Mouse (Mus musculus) liver, adult 2 months (tissue): ENCODE data around the gene Klrb1a. TPM values are rescaled to one million over a fixed set of nuclear protein-coding genes. Genes with fewer than 3 reads are reported as not detected.

Experiments
- DNase-seq: peaks from one replicate; pipeline ENCODE4 v3.0.0-alpha.2; 2011; ENCODE audit warnings: low read depth, low spot score; ENCODE audit errors: extremely low read depth
- H3K27ac ChIP-seq: fragments of 200-500 bp; replicated peaks from 2 replicates; pipeline ENCODE4 v1.5.1; 2012; ENCODE audit warnings: low read depth, mild to moderate bottlenecking, control low read depth, inconsistent platforms, low read length; ENCODE audit not compliant: insufficient read depth
- H3K27me3 ChIP-seq: fragments of 200-500 bp; 2 replicates; pipeline ENCODE4 v1.6.1; 2012; ENCODE audit warnings: mild to moderate bottlenecking, moderate library complexity, low read length, inconsistent platforms; ENCODE audit not compliant: control insufficient read depth, insufficient read depth
- H3K36me3 ChIP-seq: fragments of 200-500 bp; 2 replicates; pipeline ENCODE4 v1.6.1; 2012; ENCODE audit warnings: low read length, inconsistent platforms; ENCODE audit not compliant: control insufficient read depth, insufficient read depth
- H3K4me1 ChIP-seq: fragments of 200-500 bp; 2 replicates; pipeline ENCODE4 v1.6.1; 2011; ENCODE audit warnings: low read length; ENCODE audit not compliant: control insufficient read depth, insufficient read depth
- H3K4me3 ChIP-seq: fragments of 200-500 bp; 2 replicates; pipeline ENCODE4 v1.5.1; 2011; ENCODE audit warnings: low read depth, mild to moderate bottlenecking, control low read depth, low read length, moderate library complexity; ENCODE audit not compliant: insufficient read depth
- H3K79me2 ChIP-seq: fragments of 200-500 bp; 2 replicates; pipeline ENCODE4 v1.6.1; 2012; ENCODE audit warnings: inconsistent platforms, mild to moderate bottlenecking, low read length, moderate library complexity; ENCODE audit not compliant: control insufficient read depth, insufficient read depth
- H3K9ac ChIP-seq: fragments of 200-500 bp; 2 replicates; pipeline ENCODE4 v1.6.1; 2012; ENCODE audit warnings: low read depth, mild to moderate bottlenecking, control low read depth, inconsistent platforms, low read length
- CTCF ChIP-seq: fragments of 200-500 bp; IDR thresholded peaks from 2 replicates; pipeline ENCODE4 v1.5.1; 2011; ENCODE audit warnings: low read depth, low read length, control low read depth
- POLR2A ChIP-seq: fragments of 200-500 bp; IDR thresholded peaks from 2 replicates; pipeline ENCODE4 v1.6.1; 2011; ENCODE audit warnings: low read length, control low read depth; ENCODE audit not compliant: insufficient read depth; ENCODE audit errors: extremely low read depth
- WGBS: fragments of 180-500 bp; shearing (Covaris S2); methylation state at CpG from one replicate; pipeline ENCODE4 v1.1.7; 2018; 5-methylcytosine and 5-hydroxymethylcytosine counted together
- polyA plus RNA-seq: library from polyadenylated mRNA; depleted of rRNA; stranded (reverse); fragments of >200 nt; gene quantifications from 2 replicates; pipeline ENCODE4 v1.2.3, GENCODE M21; 2012
- total RNA-seq: library from RNA; depleted of rRNA; stranded (reverse); fragments of >200 nt; gene quantifications from 2 replicates; pipeline ENCODE4 v1.2.3, GENCODE M21; 2014

Gene Klrb1a
- total and polyA plus RNA-seq, 2 experiments: not detected

GRCm38 (mm10) chr6:128589426-128589825 is 33.9 kb downstream of the Klrb1a start:
- Histone ChIP-seq H3K27ac (no peak overlapping the region), H3K79me2 (no peaks in the 10 kb centered on the region), H3K4me3 (no peak overlapping the region), H3K4me1 (peaks cover 5% of the 10 kb centered on the region), H3K36me3 (no peaks in the 10 kb centered on the region), H3K27me3 (no peaks in the 10 kb centered on the region), H3K9ac (no peak overlapping the region)
- no peak for DNase-seq
- 80% methylated on average over 4 of the region's 4 CpGs for WGBS
- TF ChIP-seq POLR2A: no peak
- no peak for TF ChIP-seq CTCF

GRCm38 (mm10) chr6:128587619-128588018 is 35.7 kb downstream of the Klrb1a start:
- Histone ChIP-seq H3K9ac (no peak overlapping the region), H3K4me1 (peaks cover 6% of the 10 kb centered on the region; the same call in 1 of the 2 replicates), H3K4me3 (no peak overlapping the region), H3K36me3 (no peaks in the 10 kb centered on the region), H3K79me2 (no peaks in the 10 kb centered on the region), H3K27ac (no peak overlapping the region), H3K27me3 (no peaks in the 10 kb centered on the region)
- 85% methylated on average over 6 of the region's 6 CpGs for WGBS
- DNase-seq: no peak
- TF ChIP-seq CTCF (no peak), POLR2A (no peak)

- Histone ChIP-seq H3K4me3 (no peak overlapping the region), H3K9ac (no peak overlapping the region), H3K36me3 (no peaks in the 10 kb centered on the region), H3K4me1 (peaks cover 6% of the 10 kb centered on the region; the same call in 1 of the 2 replicates), H3K79me2 (no peaks in the 10 kb centered on the region), H3K27ac (no peak overlapping the region), H3K27me3 (no peaks in the 10 kb centered on the region)
- TF ChIP-seq CTCF: no peak
- no peak for TF ChIP-seq POLR2A
- no peak for DNase-seq
- 87% methylated on average over 11 of the region's 11 CpGs for WGBS
These were observed 37.6 kb downstream of the Klrb1a start for GRCm38 (mm10) chr6:128585642-128586245.

- H3K27ac ChIP-seq: peak overlapping the region; percentile 48
- H3K27me3 ChIP-seq: no peaks in the 10 kb centered on the region
- no peaks in the 10 kb centered on the region for H3K79me2 ChIP-seq
- H3K4me3 ChIP-seq: no peak overlapping the region
- WGBS: 16% methylated on average over 10 of the region's 10 CpGs
- H3K9ac ChIP-seq: peak overlapping the region; percentile 4; the same call in 1 of the 2 replicates
- TF ChIP-seq CTCF (peak; percentile 45), POLR2A (no peak)
- peak; percentile 97 for DNase-seq
- H3K36me3 ChIP-seq: no peaks in the 10 kb centered on the region
- peaks cover 6% of the 10 kb centered on the region; the same call in 1 of the 2 replicates for H3K4me1 ChIP-seq
These were observed 39.2 kb downstream of the Klrb1a start for GRCm38 (mm10) chr6:128584070-128584660.

- Histone ChIP-seq H3K9ac (no peak within 1 kb of the TSS), H3K27me3 (no peaks in the 10 kb centered on the region), H3K36me3 (no peaks in the 10 kb centered on the region), H3K4me1 (peaks cover 6% of the 10 kb centered on the region; the same call in 1 of the 2 replicates), H3K27ac (no peak within 1 kb of the TSS), H3K4me3 (no peak within 1 kb of the TSS), H3K79me2 (no peaks in the 10 kb centered on the region)
- WGBS: 66% methylated on average over 11 of the region's 11 CpGs
- no peak for DNase-seq
- TF ChIP-seq POLR2A: no peak
- no peak for TF ChIP-seq CTCF
These were observed 41.8 kb downstream of the Klrb1a start, which contains the start of gene A2ml1 for GRCm38 (mm10) chr6:128581508-128581907. Gene A2ml1 (minus strand): TSS chr6:128581608.

- Histone ChIP-seq H3K27me3 (no peaks in the 10 kb centered on the region), H3K36me3 (no peaks in the 10 kb centered on the region), H3K4me3 (no peak overlapping the region), H3K79me2 (no peaks in the 10 kb centered on the region), H3K4me1 (no peaks in the 10 kb centered on the region), H3K9ac (no peak overlapping the region), H3K27ac (no peak overlapping the region)
- peak; percentile 20 for DNase-seq
- TF ChIP-seq CTCF (no peak), POLR2A (no peak)
- WGBS: 75% methylated on average over 9 of the region's 9 CpGs
These were observed 46.0 kb downstream of the Klrb1a start for GRCm38 (mm10) chr6:128577301-128577700.
